Comparison of ENCODE assay signal across 9 mouse cellular contexts in the genomic region with DNA sequence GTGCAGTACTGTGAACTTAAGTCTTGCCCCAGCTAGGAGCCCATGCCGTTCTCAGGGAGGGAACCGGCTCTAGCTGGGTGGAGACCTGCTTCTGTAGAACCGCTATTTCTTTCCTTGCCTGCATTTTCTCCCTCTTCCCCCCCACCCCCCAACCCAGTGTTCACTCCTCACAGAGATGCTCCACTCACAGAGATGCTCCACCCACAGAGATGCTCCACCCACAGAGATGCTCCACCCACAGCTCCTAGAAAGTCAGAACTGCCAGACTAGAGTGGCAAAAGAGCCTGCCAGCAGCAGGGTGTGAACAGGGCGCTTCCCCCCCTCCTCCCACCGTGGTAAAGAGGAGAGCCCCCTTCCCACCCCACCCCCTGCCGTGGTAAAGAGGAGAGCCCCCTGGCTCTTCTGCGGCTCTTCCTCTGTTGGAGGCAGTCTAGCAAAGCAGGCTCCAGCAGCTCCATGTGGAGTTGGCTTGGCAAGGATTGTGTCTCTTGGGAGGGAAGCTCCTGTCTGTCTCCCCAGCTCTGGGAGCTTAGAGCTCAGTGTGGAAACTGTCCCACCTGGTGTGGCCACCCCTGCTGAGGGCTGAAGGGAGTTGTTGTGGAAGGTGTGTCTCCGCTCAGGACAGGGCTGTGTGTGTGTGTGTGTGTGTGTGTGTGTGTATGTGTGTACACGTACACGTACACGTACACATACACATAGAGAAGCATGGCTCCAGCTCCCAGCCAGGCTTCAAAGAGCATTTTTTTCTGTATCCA. TPM values are rescaled to one million over a fixed set of nuclear protein-coding genes. Genes with fewer than 3 reads are reported as not detected.
DNase-seq lines count a peak whose midpoint lies in the region; ATAC-seq and TF ChIP-seq lines count a peak whose summit lies in the region.
"Had no signal": no experiment of that assay in that cellular context is flagged by ENCODE, and none has a peak within 500 bp of the region (broad histone marks: within the 10 kb centered on the region; RNA-seq: fewer than 3 reads in every experiment).

No protein-coding gene starts in this region.

- no peaks in the 10 kb centered on the region for H3K9me3 ChIP-seq in forebrain, embryonic 14.5 days (replicated peaks; ENCODE audit: control insufficient read depth, low read length)
- no peaks in the 10 kb centered on the region for H3K9me3 ChIP-seq in forebrain, embryonic 11.5 days (ENCODE audit: control insufficient read depth, low read length)
- no peaks in the 10 kb centered on the region for H3K9me3 ChIP-seq in hindbrain, postnatal 0 days (ENCODE audit: low read length)
- H3K9me3 ChIP-seq in hindbrain, embryonic 14.5 days (ENCODE audit: control insufficient read depth, low read length): no peaks in the 10 kb centered on the region
- H3K9me3 ChIP-seq in limb, embryonic 12.5 days: no peaks in the 10 kb centered on the region

- no peak overlapping the region for H3K4me3 ChIP-seq in forebrain, embryonic 14.5 days (ENCODE audit: low read depth, low read length)
- H3K4me3 ChIP-seq in forebrain, embryonic 11.5 days (ENCODE audit: low read depth, low read length): no peak overlapping the region
- H3K4me3 ChIP-seq in hindbrain, postnatal 0 days (ENCODE audit: low read length): no peak overlapping the region
- H3K4me3 ChIP-seq in hindbrain, embryonic 14.5 days (replicated peaks; ENCODE audit: low read length): no peak overlapping the region
- no peak overlapping the region for H3K4me3 ChIP-seq in limb, embryonic 12.5 days (replicated peaks)

- H3K4me2 ChIP-seq in forebrain, embryonic 14.5 days (ENCODE audit: low read length): no peak overlapping the region
- no peak overlapping the region for H3K4me2 ChIP-seq in forebrain, embryonic 11.5 days (ENCODE audit: low read depth, low read length, severe bottlenecking)
- no peak overlapping the region for H3K4me2 ChIP-seq in hindbrain, postnatal 0 days (ENCODE audit: low read depth, low read length)
- no peak overlapping the region for H3K4me2 ChIP-seq in hindbrain, embryonic 14.5 days (replicated peaks)
- H3K4me2 ChIP-seq in limb, embryonic 12.5 days: no peak overlapping the region

- H3K9ac ChIP-seq in forebrain, embryonic 14.5 days (ENCODE audit: low read length): no peak overlapping the region
- H3K9ac ChIP-seq in forebrain, embryonic 11.5 days (ENCODE audit: low read length): no peak overlapping the region
- H3K9ac ChIP-seq in hindbrain, postnatal 0 days (replicated peaks; ENCODE audit: low read length): no peak overlapping the region
- no peak overlapping the region for H3K9ac ChIP-seq in hindbrain, embryonic 14.5 days
- no peak overlapping the region for H3K9ac ChIP-seq in limb, embryonic 12.5 days (replicated peaks)

- no peak for DNase-seq in forebrain, embryonic 14.5 days (ENCODE audit: low spot score)
- no peak for DNase-seq in forebrain, embryonic 11.5 days (ENCODE audit: low spot score)
- no peak for DNase-seq in hindbrain, postnatal 0 days (ENCODE audit: low spot score)
- DNase-seq in hindbrain, embryonic 14.5 days (ENCODE audit: low spot score): no peak
- DNase-seq in brain, embryonic 14.5 days (ENCODE audit: low read depth): peak; percentile 44
- DNase-seq in embryo, embryonic 10.5 days (ENCODE audit: low spot score): no peak
- no peak for DNase-seq in left cerebral cortex, postnatal 4 days
- DNase-seq: cerebellum, postnatal 14 days had no signal

- H3K4me1 ChIP-seq in forebrain, embryonic 14.5 days (ENCODE audit: control insufficient read depth, insufficient read depth, low read length): no peaks in the 10 kb centered on the region
- H3K4me1 ChIP-seq in forebrain, embryonic 11.5 days (replicated peaks; ENCODE audit: control insufficient read depth, insufficient read depth, low read length): no peaks in the 10 kb centered on the region
- H3K4me1 ChIP-seq in hindbrain, postnatal 0 days (ENCODE audit: insufficient read depth, low read length): no peaks in the 10 kb centered on the region
- 0 out of 2 replicates have a peak, but pooled peaks cover 3% of the 10 kb centered on the region for H3K4me1 ChIP-seq in hindbrain, embryonic 14.5 days (replicated peaks; ENCODE audit: control insufficient read depth, insufficient read depth, low read length)
- H3K4me1 ChIP-seq in limb, embryonic 12.5 days (replicated peaks): no peaks in the 10 kb centered on the region

- no peak for ATAC-seq in forebrain, embryonic 14.5 days
- no peak for ATAC-seq in forebrain, embryonic 11.5 days (replicated peaks; ENCODE audit: low FRiP score)
- ATAC-seq in hindbrain, postnatal 0 days: peak; percentile 29; the same call in 1 of the 2 replicates
- no peak; the same call in 1 of the 2 replicates for ATAC-seq in hindbrain, embryonic 14.5 days (ENCODE audit: low FRiP score)
- 0 out of 2 replicates have a peak, but pooled peaks have one; percentile 47 for ATAC-seq in limb, embryonic 12.5 days (ENCODE audit: insufficient number of reproducible peaks, insufficient read depth, low FRiP score, low TSS enrichment, low read depth)

- no peak for TF ChIP-seq POLR2A in brain, embryonic 14.5 days (IDR thresholded peaks at IDR 0.05; ENCODE audit: borderline replicate concordance, extremely low read depth, insufficient read depth, insufficient read length, poor library complexity, severe bottlenecking)

- intact Hi-C loops in left cerebral cortex, postnatal 4 days (cut with DNase I): no loop called here

- peaks cover 60% of the 10 kb centered on the region for H3K36me3 ChIP-seq in forebrain, embryonic 14.5 days (ENCODE audit: control insufficient read depth, insufficient read depth, low read length)
- H3K36me3 ChIP-seq in forebrain, embryonic 11.5 days (ENCODE audit: control insufficient read depth, insufficient read depth, low read length): no peaks in the 10 kb centered on the region; the same call in 1 of the 2 replicates
- peaks cover 16% of the 10 kb centered on the region; the same call in 1 of the 2 replicates for H3K36me3 ChIP-seq in hindbrain, postnatal 0 days (ENCODE audit: insufficient read depth, low read length)
- H3K36me3 ChIP-seq in hindbrain, embryonic 14.5 days (replicated peaks; ENCODE audit: control insufficient read depth, insufficient read depth): peaks cover 53% of the 10 kb centered on the region
- H3K36me3 ChIP-seq in limb, embryonic 12.5 days: peaks cover 66% of the 10 kb centered on the region

- no peaks in the 10 kb centered on the region for H3K27me3 ChIP-seq in forebrain, embryonic 14.5 days (replicated peaks; ENCODE audit: control insufficient read depth, insufficient read depth, low read length)
- H3K27me3 ChIP-seq in forebrain, embryonic 11.5 days (ENCODE audit: control insufficient read depth, insufficient read depth, low read length): no peaks in the 10 kb centered on the region
- H3K27me3 ChIP-seq in hindbrain, postnatal 0 days (ENCODE audit: insufficient read depth, low read length): no peaks in the 10 kb centered on the region
- no peaks in the 10 kb centered on the region for H3K27me3 ChIP-seq in hindbrain, embryonic 14.5 days (ENCODE audit: control insufficient read depth, insufficient read depth, low read length)
- H3K27me3 ChIP-seq in limb, embryonic 12.5 days: no peaks in the 10 kb centered on the region

- WGBS in forebrain, embryonic 14.5 days: 75% methylated on average over 11 of the region's 11 CpGs
- 89% methylated on average over 11 of the region's 11 CpGs for WGBS in forebrain, embryonic 11.5 days
- 64% methylated on average over 10 of the region's 11 CpGs for WGBS in hindbrain, postnatal 0 days
- WGBS in hindbrain, embryonic 14.5 days: 78% methylated on average over 11 of the region's 11 CpGs
- WGBS in limb, embryonic 12.5 days: 70% methylated on average over 11 of the region's 11 CpGs

- TF ChIP-seq CTCF in hindbrain, postnatal 0 days (IDR thresholded peaks at IDR 0.05; ENCODE audit: low read depth): no peak
- no peak for TF ChIP-seq CTCF in brain, embryonic 14.5 days (IDR thresholded peaks at IDR 0.05; ENCODE audit: borderline replicate concordance, extremely low read depth, insufficient read depth, insufficient read length)

- H3K27ac ChIP-seq in forebrain, embryonic 14.5 days (ENCODE audit: low read depth, low read length): peak overlapping the region; percentile 21; the same call in 1 of the 2 replicates
- H3K27ac ChIP-seq in forebrain, embryonic 11.5 days (ENCODE audit: low read depth, low read length): no peak overlapping the region
- H3K27ac ChIP-seq in hindbrain, postnatal 0 days: no peak overlapping the region
- H3K27ac ChIP-seq in hindbrain, embryonic 14.5 days: no peak overlapping the region
- no peak overlapping the region for H3K27ac ChIP-seq in limb, embryonic 12.5 days

RNA-seq across cellular contexts. Expression of a gene that starts 41.9 kb away (rescaled TPM):
- 21.6 and 22.4 TPM in 2 replicates for polyA plus RNA-seq in forebrain, embryonic 14.5 days (2014; fragmentation: Nextera tagmentation; extraction: Ambion mirVana)
- polyA plus RNA-seq in forebrain, embryonic 11.5 days (2014; fragmentation: Nextera tagmentation; extraction: Ambion mirVana): 13.3 and 16.7 TPM in 2 replicates
- 113 and 151 TPM in 2 replicates for total RNA-seq in hindbrain, postnatal 0 days (2014; rRNA removed)
- 35.9 and 36.5 TPM in 2 replicates for polyA plus RNA-seq in hindbrain, postnatal 0 days (2015; fragmentation: Nextera tagmentation; extraction: Ambion mirVana)
- polyA plus RNA-seq in hindbrain, embryonic 14.5 days (2014; fragmentation: Nextera tagmentation; extraction: Ambion mirVana): 23.2 and 23.4 TPM in 2 replicates
- polyA plus RNA-seq in brain, embryonic 14.5 days (2012; rRNA removed): 201 and 214 TPM in 2 replicates
- 24.8 and 25.4 TPM in 2 replicates for polyA plus RNA-seq in limb, embryonic 12.5 days (2016; fragmentation: Nextera tagmentation; extraction: Ambion mirVana)
- total RNA-seq in left cerebral cortex, postnatal 4 days (2021): 100 to 1,000 TPM; 182 to 201 TPM

Comparison
In these comparisons a context has a peak if more than half of its experiments do, and no peak if none do; other contexts are left out.
1. ATAC-seq: peak in hindbrain, postnatal 0 days (single experiment) and limb, embryonic 12.5 days (single experiment); none in forebrain, embryonic 14.5 days (single experiment), forebrain, embryonic 11.5 days (single experiment) and hindbrain, embryonic 14.5 days (single experiment).